Mouse (Mus musculus): ENCODE results near the gene Tmub2. TPM values are rescaled to one million over a fixed set of nuclear protein-coding genes. Genes with fewer than 3 reads are reported as not detected.

Gene Tmub2
- total RNA-seq, 2 experiments from 2014 or later = 20.7 to 23.3 TPM

GRCm38 (mm10) chr11:102317901-102318575, 33.3 kb downstream of the Tmub2 start:
- intact Hi-C loops (cut with DNase I) = loop anchor here (1.0 kb wide), 1 partner anchor 89 kb away; the partner anchor contains the start of gene Slc25a39
- peak; percentile 72 for DNase-seq (ENCODE audit: low spot score)

DNA sequence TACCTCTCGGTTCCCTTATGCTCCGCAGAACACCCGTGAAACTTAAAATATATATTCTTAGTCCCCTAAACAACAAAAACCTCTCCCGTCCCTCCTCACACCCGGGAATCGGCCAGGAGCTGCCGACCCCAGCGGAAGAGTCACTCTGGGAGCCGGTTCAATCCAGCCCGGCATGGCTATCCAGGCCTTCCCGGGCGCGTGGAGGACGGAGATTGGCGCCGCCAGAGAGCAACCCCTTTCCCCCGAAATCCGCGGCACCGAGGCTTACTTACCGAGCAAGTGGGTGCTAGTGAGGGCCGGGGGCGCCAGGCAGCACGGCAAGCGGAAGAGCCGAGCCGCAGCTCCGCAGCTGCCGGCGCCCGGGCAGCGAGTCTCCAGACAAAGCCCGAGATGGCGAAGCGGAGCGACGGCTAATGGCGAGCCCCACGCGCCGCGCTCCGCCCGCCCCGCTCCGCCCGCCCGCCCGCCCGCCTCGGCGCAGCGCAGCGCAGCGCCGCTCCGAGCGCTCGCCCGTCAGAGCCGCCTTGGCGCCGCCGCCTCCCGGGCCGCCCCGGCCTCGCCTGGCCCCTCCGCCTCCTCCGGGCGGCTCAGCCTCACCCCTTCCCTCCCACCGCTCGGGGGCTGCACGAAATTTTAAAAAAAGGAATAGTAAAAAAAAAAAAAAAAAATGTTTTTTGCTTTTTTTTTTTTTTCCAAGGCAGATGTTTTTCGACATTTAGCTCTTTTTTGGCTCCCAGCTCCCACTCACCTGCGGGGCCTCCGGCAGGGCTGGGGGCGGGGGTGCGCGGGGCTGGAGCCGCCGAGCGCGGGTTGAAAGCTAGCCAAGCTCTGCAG, 34.1 kb downstream of the Tmub2 start:
- DNase-seq (ENCODE audit: low spot score) = peak; percentile 35
- intact Hi-C loops (cut with DNase I) = loop anchor here (1.0 kb wide), 1 partner anchor 89 kb away; the partner anchor contains the start of gene Slc25a39

DNA sequence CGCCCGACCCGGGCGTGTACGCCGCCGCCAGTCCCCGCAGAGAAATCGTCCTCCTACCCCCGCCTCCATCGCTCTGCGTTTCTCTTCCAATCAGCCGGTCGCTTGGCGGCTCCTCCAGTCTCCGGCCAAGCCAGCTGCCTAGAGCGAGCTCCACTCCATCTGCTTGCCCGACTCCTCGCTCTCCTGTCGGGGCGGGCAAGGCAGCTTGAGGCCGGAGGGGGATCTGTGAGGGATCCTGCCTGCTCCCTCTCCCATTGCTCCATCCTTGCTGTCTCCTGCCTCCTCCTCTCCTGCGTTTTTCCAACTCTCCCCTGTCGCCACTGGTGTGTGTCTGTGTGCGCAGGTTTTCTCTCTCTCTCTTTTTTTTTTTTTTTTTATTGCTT, 34.7 kb downstream of the Tmub2 start, which contains the start of gene Ubtf:
TSS of gene Ubtf (minus strand) at position 333 of the 383 bp plus-strand sequence.
- peak; percentile 77 for DNase-seq (ENCODE audit: low spot score)
- intact Hi-C loops (cut with DNase I) = no loop called here

DNA sequence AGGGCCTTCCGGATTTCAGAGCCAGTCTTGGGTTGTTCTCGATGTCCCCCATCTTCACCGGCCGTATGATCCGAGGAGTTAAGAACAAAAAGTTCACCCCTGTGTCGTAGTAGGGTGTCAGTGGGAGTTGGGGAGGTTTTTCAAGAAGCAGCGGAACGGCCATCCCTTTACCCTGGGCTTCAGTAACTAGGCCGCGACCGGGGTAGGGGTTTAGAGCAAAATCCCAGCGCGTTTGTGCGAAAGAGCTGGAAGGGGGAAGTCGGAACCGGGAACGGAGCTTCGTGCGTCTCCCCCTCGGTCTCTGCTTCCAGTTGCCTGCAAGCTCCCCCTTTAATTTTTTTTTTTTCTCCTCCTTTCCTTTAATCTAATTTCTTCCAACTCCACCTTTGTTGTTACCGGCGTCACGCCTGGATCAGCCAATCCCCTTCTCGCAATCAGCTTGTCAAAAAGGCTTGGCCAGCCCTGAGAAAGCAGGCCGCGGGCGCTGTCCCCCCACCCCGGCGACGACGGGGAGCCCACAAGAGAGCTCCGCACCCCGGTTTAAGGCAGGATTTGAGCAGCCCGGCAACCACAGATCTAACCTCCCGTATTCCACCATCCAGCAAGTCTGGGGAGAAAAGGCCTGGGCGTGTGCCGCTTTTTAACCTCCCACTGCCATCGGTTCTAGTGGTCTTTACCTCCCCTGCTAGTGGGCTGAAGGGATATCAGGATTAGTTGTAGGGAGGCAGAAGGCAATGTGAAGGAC, 35.4 kb downstream of the Tmub2 start:
- intact Hi-C loops (cut with DNase I) = loop anchor here (2.0 kb wide), 1 partner anchor 15 kb away; no protein-coding TSS in a partner anchor
- DNase-seq (ENCODE audit: low spot score) = peak; percentile 83

- DNase-seq (ENCODE audit: low spot score) = peak; percentile 80
- intact Hi-C loops (cut with DNase I) = loop anchor here (2.0 kb wide), 1 partner anchor 14 kb away; no protein-coding TSS in a partner anchor
Observed at GRCm38 (mm10) chr11:102320686-102321005, 35.9 kb downstream of the Tmub2 start.

DNA sequence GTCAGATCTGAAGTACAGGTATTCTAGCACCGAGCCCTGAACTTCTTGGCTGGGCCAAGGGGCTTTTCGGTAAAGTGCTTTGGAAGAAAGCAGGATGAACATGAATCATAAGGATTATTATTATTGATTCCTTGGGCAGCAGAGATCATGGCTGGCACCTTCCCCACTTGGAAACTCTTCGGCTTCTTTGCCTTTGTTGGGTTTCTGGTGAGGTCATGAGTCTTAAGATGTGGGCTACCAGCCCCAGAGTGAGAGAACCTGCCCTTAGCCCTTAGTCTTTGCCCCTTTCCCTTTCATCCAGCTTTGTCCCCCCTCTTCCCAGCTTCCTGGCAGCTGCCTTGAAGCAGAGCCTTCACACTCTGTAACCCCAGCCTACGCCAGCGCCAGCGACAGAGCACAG, 37.2 kb downstream of the Tmub2 start:
- intact Hi-C loops (cut with DNase I) = loop anchor here (2.0 kb wide), 1 partner anchor 13 kb away; no protein-coding TSS in a partner anchor
- no peak for DNase-seq (ENCODE audit: low spot score)

- intact Hi-C loops (cut with DNase I) = no loop called here
Observed at GRCm38 (mm10) chr11:102323516-102323915, 38.8 kb downstream of the Tmub2 start.

DNA sequence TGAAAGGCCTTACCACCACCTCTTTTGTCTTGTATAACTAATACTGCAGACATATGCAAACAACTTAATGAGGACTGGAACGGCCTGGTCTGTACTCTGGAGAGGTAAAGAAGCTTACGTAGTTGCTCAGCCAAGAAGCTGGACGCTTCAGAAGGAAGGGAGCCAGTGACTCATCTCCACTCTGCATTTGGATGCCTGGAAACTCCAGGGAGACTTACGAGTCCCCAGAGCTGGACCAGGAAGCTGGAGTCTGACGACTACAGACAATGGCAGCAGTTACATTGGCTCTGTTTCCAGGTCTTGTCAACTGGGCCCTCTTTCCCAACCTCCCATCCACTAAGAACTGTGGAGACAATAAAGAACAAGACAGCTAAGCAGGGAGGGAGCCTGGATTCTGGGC, 42.5 kb downstream of the Tmub2 start:
- DNase-seq (ENCODE audit: low spot score) = no peak
- intact Hi-C loops (cut with DNase I) = no loop called here

More at GRCm38 (mm10) chr11:102323516-102323915, 38.8 kb downstream of the Tmub2 start:
- no peak for DNase-seq (ENCODE audit: low spot score)

DNA sequence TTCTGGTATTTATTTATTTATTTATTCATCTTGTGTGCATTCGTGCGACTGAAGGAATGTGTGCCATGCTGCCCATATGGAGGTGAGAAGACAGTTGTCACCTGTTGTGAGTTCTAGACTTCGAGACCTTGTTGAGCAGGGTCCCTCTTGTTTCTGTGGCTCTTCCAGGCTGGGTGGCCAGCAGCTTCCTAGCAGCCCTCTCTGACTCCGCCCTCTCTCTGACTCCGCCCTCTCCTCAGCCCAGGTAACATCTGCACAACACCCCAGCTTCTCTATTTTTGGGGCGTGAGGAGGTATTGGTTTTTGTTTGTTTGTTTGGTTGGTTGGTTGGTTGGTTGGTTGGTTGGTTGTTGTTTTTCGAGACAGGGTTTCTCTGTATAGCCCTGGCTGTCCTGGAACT, 43.1 kb downstream of the Tmub2 start:
- DNase-seq (ENCODE audit: low spot score) = no peak
- intact Hi-C loops (cut with DNase I) = no loop called here

GRCm38 (mm10) chr11:102329518-102329917, 44.8 kb downstream of the Tmub2 start:
- intact Hi-C loops (cut with DNase I) = no loop called here
- DNase-seq (ENCODE audit: low spot score) = no peak

DNA sequence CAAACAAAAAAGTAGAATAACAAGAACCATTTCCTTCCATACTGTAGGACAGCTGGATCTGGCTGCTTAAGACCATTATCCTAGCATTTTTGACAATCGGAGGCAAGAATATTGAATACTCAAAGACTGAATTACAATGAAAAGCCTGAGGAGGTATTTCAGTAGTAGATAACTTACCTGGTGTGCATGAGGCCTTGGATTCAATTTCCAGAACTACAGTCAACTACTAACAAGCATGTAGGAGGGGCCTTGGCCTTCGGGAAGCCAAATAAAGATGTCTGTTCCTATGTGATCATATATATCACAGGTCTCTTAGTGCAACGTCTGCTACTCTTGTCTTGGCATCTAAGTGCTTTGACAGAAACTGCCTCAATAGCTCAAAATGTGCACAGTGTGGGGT, 45.3 kb downstream of the Tmub2 start:
- DNase-seq (ENCODE audit: low spot score) = no peak
- intact Hi-C loops (cut with DNase I) = no loop called here

- no peak for DNase-seq (ENCODE audit: low spot score)
- intact Hi-C loops (cut with DNase I) = no loop called here
Observed at GRCm38 (mm10) chr11:102331806-102332205, 47.1 kb downstream of the Tmub2 start.

- DNase-seq (ENCODE audit: low spot score) = no peak
- intact Hi-C loops (cut with DNase I) = no loop called here
Observed at GRCm38 (mm10) chr11:102333061-102333460, 48.3 kb downstream of the Tmub2 start.

GRCm38 (mm10) chr11:102334010-102334409, 49.3 kb downstream of the Tmub2 start:
- intact Hi-C loops (cut with DNase I) = loop anchor here (2.0 kb wide), 1 partner anchor 13 kb away; no protein-coding TSS in a partner anchor
- DNase-seq (ENCODE audit: low spot score) = no peak

DNA sequence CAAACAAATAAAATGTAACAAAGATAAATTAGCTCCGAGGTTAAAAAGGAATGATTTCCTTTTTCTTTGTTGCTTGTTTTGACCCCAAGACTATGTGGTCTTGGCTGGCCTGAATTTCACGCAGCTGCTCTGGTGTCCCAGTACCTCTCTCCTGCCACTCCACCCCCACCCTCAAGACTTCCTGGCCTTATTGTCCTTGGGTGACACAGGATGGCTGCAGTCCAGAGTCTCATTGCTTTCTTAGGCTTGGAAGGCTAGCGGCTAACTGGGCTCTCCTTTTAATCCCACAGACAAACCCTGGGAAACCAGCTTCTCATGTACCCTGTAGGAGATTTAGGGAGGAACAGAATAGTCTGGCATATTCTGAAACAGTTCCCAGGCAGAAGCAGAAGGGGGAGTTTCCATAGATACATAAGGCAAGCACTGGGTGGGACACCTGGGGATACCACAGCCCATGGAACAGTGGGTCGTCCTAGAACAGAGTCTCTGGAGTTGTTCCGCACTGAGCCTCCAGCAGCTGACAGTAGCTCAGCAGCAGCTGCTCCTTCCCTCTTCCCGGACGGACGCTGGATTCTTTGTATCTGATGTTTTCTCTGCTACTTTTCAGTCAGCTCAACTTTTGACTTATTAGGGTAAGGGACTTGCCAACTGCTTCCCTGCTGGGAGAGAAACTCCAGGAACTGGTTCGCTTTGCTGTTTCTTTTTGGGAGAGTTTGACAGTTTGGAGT, 50.4 kb downstream of the Tmub2 start:
- intact Hi-C loops (cut with DNase I) = loop anchor here (2.0 kb wide), 1 partner anchor 14 kb away; no protein-coding TSS in a partner anchor
- peak; percentile 21 for DNase-seq (ENCODE audit: low spot score)

DNA sequence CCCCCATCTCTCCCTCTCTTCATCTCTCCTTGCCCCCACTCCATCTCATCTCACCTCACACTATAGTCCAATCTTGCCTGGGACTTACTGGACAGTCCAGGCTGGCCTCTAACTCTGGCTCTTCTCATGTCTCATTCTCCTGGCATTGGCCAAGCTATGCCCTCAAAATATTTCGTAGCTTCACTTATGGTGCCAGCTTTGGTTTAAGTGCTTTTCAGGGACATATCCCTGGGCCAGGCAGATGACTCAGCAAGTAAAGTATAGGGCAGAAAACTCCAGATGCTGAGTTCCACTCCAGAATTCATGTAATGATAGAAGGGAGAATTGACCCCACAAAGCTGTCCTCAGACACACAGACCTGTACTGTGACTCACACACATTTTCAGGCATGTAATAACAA, 51.5 kb downstream of the Tmub2 start:
- DNase-seq (ENCODE audit: low spot score) = no peak
- intact Hi-C loops (cut with DNase I) = no loop called here

DNA sequence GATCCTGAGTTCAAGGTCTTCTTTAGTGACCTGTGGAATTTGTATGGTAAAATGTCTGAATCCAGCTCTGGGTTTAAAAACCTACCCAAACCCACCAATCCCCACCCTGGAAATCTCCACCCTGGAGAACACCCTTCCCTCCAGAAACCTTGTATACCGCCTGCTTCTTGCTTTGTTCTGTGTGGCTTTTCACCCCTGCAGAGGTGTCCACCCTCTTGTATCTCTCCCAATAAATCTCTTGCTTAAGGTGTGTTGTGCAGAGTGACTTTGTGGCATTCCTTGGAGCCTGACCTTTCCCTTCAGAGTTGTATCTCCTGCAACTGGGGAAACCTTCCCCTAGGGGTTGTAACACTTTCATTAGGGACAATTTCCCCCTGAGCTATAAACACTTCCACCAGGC, 53.2 kb downstream of the Tmub2 start:
- DNase-seq (ENCODE audit: low spot score) = no peak
- intact Hi-C loops (cut with DNase I) = loop anchor here (2.0 kb wide), 1 partner anchor 69 kb away; the partner anchor contains the start of gene Slc25a39

GRCm38 (mm10) chr11:102338561-102338960, 53.8 kb downstream of the Tmub2 start:
- intact Hi-C loops (cut with DNase I) = loop anchor here (2.0 kb wide), 1 partner anchor 68 kb away; the partner anchor contains the start of gene Slc25a39
- DNase-seq (ENCODE audit: low spot score) = peak; percentile 81

Data from heart, postnatal 25 days (tissue).